Mouse (Mus musculus) urinary bladder, adult 2 months (tissue): Measurements from ENCODE around the gene Spsb4. TPM values are rescaled to one million over a fixed set of nuclear protein-coding genes. Genes with fewer than 3 reads are reported as not detected.

Source experiments
- DNase-seq: peaks from one replicate; pipeline ENCODE4 v3.0.0; 2022; ENCODE audit warnings: low spot score
- polyA plus RNA-seq: library from polyadenylated mRNA; depleted of rRNA; stranded (reverse); fragments of >200 nt; gene quantifications from 2 replicates; pipeline ENCODE4 v1.2.3, GENCODE M21; 2012

Gene Spsb4
- polyA plus RNA-seq, 1 experiment = 0.41 TPM

- no peak for DNase-seq
These were observed 40.4 kb downstream of the Spsb4 start for GRCm38 (mm10) chr9:96978147-96978782.

DNA sequence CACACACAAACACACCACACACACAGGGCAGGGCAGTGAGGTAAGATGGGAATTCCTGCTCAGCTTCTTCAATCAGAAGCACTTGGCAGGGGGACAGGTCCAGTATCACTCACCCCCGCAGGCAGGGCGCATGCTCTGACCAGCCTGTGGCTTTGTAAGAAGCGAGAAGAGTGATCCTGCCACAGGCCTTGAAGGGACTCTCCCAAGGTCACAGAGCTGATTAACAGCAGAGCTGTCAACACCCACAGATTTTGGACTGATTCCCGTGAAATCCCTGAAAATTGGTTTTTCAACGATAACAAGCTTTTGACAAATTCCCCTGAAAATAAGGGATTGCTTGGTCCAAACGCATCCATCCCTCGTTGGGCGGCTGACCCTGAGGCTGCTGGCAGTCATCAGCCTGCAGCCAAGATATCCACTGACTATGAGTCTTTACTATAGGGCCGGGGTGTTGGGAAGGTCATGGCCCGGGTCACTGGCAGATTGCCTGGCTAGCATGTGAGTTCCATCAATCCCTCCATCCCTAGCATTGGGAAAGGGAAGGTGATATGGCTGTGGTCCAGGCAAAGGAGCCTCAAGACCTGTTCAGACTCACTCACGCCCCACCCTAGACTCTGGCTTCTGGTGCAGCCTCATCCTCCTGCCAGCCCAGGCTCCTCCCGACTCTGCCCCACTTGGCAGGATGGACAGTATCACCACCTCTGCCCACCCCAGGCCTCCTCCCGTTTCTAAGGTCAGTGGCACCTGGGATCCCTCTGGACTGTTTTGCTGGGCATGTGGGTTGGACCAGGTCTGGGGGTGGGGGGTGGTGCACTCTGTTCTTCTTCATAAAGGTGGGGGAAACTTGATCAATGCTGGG lies 41.1 kb downstream of the Spsb4 start:
- no peak for DNase-seq

DNA sequence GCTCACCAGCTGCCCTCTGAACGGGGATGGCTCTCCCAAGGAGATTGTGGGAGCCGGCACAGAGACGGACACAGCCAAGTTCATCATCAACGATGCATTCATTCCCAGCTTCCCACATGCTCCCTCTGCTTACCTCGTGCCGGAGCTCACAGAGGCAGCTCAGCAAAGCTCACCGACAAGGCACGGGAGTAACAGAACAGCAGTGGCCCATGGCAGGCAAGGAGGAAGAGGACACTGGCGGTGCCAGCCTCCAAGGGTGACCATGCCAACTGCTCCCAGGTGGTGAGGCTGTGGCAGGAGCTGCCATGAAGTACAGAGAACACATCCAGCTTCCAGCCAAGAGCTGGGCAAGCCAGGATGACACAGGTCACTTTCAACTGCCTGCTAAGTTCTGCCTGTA lies 45.6 kb downstream of the Spsb4 start:
- no peak for DNase-seq

DNA sequence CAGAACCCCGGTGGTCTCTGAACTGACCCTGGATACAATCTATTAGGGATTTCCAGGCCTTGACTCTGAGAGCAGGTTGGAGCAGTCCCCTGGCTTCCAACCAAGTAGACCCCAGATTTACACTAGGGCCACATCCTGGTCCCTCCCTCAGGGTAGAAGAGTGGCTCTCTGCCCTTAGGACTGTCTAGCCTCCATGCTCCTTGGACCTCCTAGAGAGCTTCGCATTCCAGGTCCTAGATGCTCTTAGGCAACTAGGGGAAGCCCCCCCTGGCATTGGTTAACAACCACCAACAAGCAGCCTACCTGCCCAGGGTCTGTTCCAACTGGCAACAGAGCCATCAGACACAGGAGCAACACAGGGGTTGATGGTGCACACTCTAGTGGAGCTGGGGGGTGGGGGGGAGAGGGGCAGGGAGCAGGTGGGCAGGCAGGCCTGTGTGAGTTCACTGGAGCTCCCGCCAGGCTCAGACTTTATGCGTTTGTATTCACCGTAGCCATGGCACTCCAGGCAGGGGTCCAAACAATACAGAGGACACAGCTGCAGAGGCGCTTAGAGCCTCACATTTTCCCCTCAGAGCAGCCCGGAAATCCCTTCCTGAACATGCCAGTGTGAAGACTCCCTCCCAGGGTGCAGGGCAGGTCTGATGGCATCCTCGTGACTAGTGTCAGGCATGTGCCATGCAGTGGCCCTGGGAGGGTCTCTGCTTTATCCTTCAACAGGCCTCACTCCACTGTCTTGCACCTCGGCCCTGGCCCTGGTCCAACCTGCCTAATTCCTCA lies 46.8 kb downstream of the Spsb4 start:
- no peak for DNase-seq

GRCm38 (mm10) chr9:96967516-96967915 lies 51.1 kb downstream of the Spsb4 start:
- no peak for DNase-seq

GRCm38 (mm10) chr9:96966465-96966864 lies 52.2 kb downstream of the Spsb4 start:
- no peak for DNase-seq

DNA sequence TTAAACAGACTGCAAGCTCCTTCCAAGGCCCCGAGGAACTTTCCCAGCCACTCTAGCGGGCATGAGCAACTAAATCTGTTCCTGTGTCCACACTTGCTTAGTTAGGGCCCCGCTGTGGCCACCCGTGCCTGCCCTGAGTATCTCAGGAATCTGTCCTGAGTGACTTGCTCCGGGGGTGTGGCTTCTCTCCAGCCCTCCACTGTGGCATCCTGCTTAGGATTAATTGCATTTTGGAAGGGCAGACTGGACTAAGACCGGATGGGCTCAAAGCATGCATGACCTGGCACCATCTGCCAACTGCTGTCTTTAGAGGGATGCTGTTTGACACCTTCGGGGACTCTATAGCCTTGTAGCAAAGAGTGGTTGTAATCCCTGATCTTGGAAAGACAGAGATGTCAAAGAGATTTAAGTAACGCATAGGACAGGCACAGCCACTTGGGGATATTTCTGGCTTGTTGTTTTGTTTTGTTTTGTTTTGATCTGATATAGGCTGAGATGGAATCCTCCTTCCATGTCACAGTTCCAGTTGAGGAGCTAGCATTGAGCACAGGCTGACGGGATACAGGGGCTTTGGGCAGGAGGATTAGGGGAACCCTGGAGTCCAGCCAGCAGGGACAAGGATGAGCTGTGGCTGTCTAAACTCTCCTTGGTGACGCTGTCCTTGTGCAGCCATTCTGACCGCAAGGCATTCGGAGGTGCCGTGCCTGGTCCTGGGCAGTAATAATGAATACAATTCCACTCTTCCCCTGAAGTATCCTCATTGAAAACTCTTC lies 55.0 kb downstream of the Spsb4 start:
- no peak for DNase-seq

GRCm38 (mm10) chr9:96962714-96963113 lies 55.9 kb downstream of the Spsb4 start:
- DNase-seq = no peak

DNA sequence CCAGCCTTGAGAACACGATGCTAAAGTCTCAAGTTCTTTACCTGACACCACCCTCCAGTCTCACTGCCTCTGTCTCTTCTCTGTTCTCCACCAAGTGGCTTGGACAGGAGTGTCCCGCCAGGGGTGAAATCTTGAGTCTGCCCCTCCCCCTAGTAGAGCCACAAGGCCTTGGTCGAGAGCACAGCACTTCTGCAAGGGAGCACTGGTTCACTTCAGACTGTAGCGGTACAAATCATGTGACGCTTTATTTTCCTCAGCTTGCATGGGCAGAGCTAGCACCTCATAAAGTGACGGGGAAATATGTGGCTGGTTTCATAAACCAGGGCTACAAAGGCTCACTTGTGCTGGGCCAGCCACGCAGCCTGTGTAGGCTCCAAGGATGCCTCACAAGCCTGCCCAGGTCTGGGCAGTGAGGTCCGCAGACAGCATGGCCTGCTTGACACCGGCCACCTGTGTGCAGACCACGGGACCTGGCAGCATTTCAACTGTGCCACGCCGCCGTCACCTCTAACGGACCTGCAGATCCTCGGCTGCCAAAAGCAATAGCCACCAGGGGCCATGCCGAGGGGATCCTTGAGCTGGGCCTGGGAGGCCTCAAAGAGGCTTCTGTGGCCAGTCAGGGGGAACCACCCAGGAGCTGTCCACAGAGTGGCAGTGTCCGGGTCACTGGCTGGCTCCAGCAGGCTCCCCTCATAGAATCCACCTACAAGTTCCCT lies 56.5 kb downstream of the Spsb4 start:
- no peak for DNase-seq

GRCm38 (mm10) chr9:96961006-96961405 lies 57.6 kb downstream of the Spsb4 start:
- DNase-seq = no peak

DNA sequence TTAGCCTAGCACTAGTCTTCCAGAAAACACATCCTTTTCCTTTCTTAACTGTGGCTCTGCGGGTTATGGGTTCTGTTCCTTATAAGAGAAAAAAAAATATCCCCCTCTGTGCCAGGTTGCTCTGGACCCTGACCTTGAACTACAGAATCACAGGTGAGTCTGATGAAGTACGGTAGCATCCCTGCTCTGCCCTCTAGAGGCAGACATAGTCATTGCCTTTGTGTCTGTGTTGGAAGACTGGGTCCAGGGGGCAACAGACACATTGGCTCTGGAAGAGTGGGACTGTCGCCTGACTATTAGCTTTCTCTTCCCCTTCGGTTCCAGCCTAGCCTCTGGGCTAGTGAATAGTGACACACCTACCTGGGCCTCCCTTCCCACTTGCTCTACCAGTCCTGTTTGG lies 58.4 kb downstream of the Spsb4 start:
- DNase-seq = no peak

DNA sequence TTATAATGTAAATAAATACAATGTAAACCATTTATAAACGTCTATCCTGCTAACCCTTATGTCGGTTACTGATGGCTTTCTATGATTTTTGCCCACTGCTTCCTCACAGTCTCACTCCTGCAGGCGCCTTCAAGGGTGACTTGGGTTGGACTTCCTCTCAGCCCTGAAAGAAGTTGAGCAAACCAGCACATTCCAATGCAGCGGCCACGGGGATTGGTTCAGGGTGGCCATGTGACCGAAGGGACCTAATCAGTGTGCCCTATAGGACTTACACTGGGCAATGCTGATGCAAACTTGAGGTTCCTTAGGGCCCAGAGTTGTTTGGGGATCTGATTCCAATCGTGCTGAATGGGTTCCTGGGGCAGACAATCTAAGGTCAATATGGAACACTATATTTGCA lies 59.2 kb downstream of the Spsb4 start:
- DNase-seq = no peak

- no peak for DNase-seq
These were observed 60.5 kb downstream of the Spsb4 start for GRCm38 (mm10) chr9:96958009-96958615.

DNA sequence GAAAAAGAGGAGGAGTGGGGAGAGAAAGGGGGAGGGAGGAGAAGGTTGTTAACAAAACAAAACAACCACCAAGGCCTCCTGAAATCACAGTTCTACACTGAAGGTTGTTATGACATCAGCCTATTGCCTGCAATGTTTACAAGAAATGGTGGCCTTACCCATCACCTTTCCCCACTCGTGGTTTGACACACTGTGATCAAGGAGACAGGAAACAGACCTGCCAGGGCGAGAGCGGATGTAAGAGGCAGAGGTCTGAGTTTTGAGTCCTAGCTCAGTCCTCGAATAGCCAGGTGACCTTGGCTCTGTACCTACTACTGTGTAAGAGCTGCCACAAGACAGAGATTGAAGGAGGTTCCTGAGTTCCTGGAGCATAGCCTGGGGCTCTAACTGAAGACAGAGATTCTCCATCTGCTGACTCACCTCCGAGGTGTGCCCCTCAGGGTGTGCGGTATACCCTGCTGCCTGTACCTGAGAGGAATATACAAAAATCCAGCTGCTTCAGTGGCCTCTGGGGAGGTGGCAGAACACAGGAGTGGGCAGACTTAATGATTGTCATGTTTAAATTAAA lies 61.3 kb downstream of the Spsb4 start:
- DNase-seq = no peak

DNA sequence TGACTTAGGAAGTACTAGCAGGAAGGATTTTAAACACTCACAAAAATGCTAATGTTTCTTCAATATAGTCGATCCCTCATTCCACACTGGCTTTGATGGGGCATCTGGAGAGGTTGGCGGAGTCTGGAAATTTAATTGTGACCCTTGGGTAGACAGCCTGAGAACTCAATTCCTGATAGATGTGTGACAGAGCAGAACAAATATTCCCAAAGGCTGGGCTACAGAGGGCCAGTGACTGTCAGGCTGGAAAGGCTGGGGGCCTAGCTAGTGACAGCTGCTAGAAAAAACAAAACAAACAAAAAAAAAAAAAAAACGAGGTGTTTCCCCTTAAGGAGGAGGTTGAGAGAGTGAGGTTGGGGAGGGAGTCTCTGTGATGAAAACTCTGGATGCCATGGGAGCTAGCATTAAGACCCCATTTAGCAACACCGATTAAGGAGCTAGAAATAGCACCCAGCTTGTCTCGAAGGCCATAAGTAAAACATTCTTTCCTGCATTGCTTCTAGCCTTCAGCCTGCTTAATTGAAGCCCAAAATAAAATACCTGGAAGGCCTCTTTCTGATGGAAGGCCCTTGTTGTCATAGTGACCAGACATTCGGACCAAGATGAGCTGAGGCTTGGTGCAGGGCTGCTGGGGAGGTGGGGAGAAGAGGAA lies 61.9 kb downstream of the Spsb4 start:
- DNase-seq = no peak

GRCm38 (mm10) chr9:96954063-96954809 lies 64.4 kb downstream of the Spsb4 start:
- DNase-seq = no peak

GRCm38 (mm10) chr9:96953443-96953842 lies 65.2 kb downstream of the Spsb4 start:
- no peak for DNase-seq

GRCm38 (mm10) chr9:96952310-96952975 lies 66.2 kb downstream of the Spsb4 start:
- no peak for DNase-seq

DNA sequence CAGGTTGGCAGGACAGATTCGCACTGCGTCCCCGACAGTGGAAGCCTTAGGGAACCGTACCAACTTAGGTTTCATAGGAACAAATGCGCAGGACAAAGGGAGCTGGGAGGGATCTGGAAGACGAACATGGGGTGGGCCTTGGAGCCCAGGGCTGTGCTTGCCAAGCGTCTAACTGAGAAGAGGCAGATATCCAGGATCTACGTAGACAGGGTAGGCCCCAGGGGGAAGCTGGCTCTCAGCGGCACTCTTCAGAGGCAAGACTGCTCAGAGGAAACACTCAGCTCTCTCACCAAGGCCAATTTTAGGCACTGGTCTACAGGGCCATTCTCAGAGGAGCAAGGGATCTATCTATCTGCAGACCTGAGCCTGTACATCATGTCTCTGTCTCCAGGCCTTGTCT lies 69.1 kb downstream of the Spsb4 start:
- DNase-seq = no peak
